Mouse (Mus musculus) thymus, postnatal 14 days (tissue): Measurements from ENCODE around the gene Smarca1.

Experiments
- DNase-seq: peaks from one replicate; pipeline ENCODE4 v3.0.0; 2021

Smarca1 gene

DNA sequence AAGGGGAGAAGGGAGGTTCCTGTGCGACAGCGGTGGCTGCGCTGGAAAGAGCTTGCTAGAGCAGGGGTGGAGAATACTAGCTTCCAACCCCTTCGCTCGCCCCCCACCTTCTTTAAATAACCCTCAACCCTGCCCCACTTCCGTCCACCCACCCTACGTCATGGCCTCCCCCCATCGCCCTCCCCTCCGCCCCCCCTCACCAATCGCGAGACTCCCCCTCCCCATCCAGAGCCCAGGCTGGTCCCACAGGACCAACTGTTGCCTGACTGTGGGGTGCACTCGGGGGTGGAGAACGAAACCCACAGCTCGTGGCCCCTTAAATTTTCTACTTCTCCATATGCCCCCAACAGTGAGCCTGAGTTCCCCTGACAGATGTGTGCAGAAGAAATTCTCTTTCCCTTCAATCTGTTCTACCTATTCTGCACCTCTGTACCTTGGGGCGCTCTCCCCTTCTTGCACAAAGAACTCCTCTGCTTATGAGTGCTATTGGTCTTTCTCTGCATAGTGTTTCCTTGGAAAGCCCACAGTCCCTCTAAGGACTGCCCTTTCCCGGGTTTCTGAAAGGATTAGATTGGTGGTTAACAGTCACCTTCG lies at the start of gene Smarca1:
Gene Smarca1, minus strand, starts transcription at position 544 of the 594 bp plus-strand sequence.
- no peak for DNase-seq

DNA sequence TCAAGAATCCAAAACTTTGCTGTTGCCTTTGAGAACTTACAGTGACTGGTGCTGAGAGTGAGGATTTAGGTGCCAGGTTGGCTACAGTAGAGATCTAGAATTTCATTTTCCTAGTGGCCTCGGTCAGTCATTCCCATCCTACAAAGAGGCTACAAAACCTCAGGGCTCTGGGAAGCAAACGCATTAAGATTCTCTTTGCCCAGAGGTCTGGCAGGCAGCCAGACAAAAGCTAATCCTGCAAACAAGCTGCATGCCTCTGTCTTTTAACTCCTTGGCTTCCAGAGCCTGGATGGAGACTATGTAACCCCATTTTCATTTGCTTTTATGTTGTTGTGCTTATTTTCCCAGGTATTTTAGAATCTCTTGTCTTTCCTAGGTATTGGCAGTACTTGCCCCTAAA lies 45.0 kb upstream of the Smarca1 start:
- no peak for DNase-seq

DNA sequence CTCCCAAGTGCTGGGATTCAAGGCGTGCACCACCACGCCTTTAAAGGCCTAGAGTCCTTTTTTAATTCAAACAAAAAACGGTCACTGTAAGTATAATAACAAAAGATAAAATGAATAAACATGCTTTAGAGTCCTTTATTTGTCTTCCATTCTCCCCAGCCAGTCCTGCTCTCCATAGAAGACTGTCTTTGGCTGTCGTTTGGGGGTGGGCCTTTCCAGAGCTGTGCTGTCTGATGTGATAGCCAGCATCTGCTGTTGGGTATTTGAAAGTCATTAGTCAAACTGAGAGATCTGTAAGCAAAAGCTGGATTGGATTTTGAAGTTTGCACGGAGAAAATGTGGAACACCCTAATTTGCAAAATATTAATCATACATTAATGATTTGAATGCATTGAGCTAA lies 44.1 kb upstream of the Smarca1 start:
- DNase-seq, result no peak

DNA sequence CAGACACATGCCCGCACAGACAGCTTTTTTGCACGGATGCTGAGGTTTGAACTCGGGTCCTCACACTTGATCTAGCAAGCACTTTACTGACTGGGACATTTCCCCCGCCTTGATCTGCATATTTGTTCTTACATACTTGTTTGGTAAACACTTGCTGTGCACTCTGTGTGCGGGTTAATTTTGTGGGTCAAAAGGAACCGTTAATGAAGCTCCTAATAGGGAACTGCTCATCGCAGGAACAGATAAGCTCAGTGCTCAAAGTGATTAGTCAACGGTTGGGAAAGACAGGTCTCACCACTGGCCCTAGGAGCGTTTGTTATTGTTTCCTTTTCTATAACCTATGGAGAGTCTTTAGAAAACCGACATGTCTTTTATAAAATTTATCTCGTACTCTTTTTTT lies 41.6 kb upstream of the Smarca1 start:
- DNase-seq, result no peak

DNA sequence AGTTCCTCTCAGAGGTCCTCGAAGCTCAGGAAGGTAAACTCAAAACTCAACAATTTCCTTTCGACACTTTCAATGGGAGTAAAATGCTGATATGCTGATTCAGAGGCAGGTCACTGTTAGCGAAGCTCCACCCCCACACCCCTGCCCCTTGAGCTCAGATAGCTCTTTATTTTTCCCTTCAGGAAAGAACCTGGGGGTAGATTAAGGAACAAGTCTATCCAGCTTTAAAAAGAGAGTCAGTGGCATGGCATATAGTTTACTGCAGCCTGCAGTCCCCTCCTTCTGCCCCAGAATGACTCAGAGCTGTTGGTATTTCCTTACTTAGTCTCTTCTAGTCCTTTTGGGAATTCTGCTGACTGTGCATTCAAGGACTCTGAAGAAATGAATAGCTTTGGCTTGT lies 37.7 kb upstream of the Smarca1 start:
- DNase-seq, result no peak

DNA sequence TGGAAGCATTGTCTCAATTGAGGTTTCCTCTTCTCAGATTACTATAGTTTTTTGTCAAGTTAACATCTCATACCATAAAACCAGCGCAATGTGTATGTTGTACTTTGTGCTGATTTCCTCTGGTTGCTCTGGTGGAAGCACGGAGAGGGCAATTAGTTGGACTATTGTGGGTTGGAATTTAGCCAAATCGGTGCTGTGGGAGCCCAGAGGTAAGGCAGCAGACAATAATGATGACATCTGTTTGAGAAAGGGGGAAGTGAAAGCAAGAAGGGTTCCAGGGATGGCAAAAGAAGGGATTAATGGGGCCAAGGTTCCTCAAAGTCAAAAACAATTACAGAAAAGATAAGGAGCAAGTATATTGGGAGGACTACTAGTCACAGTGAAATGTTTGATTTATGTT lies 35.2 kb upstream of the Smarca1 start:
- no peak for DNase-seq

DNA sequence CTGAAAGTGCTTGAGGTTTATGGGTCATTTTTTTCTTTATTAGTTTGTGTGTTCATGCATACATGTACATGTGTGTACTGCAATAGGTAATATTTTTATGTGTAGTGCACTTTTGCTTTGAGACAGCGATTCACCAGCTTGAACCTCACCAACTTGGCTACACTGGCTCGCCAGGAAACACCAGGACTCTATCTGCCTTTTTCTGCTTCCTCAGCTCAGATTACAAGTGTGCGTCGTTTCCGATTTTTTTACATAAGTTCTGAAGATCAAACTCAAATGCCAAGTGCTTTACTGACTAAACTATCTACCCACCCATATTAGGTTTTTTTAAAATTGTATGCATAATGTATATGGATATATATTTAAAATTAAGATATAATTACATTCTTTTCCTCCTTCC lies 27.8 kb upstream of the Smarca1 start:
- DNase-seq, result no peak

DNA sequence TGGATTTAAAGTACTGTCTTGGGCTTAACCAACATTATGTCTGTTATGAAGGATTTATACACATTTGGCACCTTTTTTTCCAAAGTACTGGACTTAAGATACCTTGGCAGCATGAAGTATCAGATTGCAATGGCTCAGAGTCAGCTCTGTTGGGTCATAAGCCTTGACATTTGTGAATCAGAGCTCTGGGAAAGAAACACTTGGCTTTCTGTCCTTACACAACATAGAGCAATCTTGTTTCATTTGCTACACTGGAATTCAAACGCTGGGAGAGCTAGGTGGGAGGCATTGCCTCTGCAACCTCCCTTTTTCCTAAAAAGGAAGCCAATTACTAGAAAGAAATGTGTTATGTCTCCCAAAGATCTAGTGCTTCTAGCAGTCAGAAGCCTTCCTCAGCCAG lies 24.1 kb upstream of the Smarca1 start:
- DNase-seq, result no peak

DNA sequence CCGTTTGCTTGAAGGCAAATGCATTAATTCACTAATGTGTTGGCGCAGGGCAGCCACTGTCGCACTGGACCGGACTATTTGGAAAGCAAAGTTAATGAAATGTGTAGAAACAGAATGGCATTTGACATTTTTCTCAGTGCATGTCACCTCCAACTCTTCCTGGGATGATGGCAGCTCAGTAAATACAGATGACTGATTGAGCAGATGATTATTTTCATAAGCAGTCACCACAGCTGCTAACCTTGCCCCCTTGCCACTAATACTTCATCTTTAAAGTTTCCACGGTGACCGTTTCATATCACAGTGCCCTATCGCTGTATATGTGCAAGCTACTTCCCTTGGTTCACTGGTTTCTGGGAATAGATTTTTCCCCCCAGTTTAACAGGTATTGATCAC lies 20.8 kb upstream of the Smarca1 start:
- DNase-seq, result no peak

DNA sequence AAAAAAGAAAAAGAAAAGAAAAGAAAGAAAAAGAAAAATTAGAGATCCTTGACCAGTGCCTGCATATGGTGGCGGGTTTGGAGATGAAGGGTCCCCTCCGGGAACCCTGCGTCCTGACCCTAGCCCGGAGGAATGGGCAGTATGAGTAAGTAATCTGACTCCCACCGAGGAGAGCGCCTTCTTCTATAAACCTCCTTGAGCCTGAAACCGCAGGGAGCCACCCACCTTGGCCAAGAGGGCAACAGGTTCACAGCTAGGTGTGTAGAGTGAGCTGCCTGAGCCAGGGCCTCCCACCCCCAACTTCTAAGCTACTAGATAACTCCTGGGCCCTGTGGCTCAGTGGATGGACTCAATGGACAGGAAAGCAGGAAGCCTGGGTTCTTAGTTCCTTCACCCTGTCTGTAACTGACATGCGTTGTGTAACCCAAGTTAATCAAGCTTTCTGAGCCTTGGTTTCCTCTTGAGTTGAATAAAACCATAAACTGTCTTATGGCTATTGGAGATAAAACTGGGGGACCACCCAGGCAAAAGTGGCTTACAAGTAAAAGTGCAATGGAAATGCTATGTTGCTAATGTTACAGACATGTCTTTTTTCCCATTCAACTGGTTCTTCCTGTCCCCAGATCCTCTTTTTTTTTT lies 20.2 kb upstream of the Smarca1 start:
- peak; percentile 9 for DNase-seq

DNA sequence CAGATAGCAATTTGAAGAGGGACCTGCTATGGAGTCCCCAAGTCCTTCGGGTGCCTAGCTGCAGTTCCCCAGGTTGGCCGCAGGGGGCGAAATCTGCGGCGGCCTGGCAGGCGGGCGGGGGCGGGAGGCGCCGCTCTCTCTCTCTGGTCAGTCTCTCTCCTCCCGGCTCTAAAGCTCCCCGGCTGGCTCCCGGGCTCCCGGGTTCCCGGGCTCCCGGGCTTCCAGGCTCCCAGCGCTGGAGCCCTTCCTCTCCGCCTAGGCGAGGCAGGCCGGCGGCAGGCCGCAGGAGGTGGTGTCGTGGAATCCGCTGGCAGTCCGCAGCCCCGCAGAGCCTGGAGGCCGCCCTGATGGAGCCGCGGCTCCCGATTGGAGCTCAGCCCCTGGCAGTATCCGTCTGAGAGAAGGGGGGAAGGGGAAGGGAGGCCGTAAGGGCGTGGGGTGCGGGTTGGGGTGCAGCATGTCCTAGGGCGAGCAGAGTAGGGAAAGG lies 19.6 kb upstream of the Smarca1 start, which contains the start of gene Ocrl:
Gene Ocrl, plus strand, starts transcription at position 82 of the 487 bp plus-strand sequence.
- peak; percentile 72 for DNase-seq

DNA sequence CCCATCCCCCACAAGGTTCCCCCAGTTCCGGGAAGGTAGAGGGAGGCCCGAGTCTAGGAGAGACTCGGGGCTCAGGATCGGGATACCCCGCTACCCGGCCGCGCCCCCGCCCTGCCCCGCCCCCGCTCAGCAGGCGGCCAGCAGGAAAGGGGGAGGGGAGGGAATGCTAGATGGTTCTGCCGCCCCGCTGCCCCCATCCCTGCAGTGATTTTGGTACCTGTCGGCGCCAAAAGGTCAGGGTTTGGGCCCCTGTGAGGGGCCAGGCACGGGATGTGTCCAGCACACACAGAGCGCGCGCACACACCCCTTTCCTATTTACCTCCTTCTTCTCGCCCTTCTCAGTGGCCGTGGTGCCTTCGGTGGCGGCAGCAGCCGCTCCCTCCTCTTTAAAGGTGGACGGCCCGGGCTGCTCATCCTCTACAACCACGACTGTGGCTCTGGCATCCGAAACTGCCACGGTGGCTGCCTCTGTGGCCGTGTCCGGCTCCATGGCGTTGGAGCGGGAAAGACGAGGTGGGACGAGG lies 805 bp downstream of the Smarca1 start:
- DNase-seq, result no peak

DNA sequence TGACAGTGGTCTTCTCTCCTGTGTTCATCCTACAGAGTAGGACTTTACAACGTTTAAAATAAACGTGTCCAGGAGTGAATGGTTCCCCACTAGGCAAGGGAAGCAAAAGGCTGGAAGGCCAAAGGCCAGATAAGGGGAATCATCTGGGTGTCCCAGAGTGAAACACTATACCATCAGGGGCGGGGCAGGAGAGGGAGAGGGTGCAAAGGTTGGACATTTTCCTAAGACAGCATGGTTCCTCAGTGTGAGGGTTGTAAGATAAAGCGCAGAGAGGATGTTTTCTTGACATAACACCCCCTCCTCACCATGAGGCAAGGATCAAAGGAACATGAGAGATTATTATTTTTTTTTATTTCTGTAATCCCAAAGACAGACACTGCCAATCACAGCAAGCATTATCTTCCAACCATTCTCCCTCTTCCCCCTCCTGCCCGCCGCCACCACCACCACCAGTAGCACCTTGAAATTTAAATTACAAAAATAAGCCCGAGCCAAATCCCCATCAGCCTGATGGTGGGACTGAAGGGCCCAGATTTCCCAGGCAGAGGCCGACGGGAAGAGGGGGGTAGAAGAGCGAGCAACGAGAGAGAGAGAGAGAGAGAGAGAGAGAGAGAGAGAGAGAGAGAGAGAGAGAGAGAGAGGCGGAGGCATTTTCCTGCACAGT lies 1.4 kb downstream of the Smarca1 start:
- DNase-seq, result no peak

DNA sequence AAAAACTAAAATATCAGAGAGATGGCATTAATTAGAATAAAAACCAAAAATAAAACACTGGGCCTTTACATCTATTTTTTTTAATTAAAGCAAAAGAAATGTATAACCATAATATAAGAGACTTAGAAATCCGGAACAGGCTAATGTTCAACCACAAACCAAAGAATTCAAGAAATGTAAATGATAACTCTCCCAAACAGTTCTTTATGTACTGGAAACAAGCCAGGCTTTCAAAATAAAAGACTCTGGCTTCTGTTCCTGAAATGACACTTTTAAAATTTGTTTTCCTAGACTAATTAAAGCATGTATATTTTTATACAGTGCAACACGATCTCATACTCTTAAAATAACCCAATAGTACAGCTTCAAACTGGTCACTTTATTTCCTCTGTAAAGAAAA lies 5.4 kb downstream of the Smarca1 start:
- DNase-seq, result no peak

DNA sequence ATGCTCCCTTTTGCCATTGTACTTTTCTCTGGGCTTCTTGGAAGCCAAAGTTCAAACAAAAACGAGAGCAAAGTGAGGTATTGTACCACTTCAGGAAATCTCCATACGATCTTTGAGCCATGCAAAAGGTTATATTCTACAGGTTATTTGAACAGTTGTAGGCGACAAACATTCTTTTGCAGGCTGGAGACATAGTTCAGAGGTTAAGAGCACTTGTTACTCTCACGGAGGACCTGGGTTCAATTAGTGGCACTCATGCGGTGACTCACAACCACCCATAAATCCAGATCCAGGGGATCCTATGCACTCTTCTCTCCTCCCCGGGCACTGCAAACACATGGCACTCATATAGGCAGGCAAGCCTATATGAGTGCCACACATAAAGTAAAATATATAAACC lies 10.0 kb downstream of the Smarca1 start:
- no peak for DNase-seq

DNA sequence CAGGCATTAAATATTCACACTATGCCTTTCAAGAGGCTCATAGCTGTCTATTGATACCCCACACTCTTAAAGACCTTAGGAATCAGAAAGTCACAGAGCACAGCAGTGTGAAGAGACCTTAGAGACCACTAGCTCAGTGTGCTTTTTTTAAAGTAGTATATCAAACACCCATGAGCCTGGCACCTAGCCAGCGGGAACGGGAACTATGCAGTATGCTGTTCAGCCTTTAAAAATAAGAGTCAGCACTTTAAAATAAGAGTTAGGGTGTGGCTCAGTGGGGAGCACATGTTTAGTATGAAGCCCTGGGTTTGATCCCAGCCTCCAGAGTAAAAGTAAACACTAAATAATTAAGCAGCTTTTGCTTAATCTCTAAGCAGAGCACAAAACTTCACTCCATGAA lies 12.7 kb downstream of the Smarca1 start:
- DNase-seq, result no peak

DNA sequence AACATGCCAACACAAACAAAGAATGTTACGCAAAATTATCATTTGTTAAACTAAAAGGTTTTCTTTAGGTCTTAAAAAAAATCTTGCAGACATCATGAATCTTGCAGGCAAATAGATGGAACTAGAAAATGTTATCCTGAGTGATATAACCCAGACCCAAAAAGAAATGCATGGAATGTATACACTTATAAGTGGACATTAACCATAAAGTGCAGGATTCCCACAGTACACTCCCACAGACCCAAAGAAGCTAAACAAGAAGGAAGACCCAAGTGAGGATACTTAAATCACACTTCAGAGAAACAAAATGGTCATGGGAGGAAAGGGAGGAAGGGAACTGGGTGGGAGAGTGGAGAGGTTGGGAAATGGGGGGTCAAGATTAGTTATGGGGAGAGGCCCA lies 34.2 kb downstream of the Smarca1 start:
- no peak for DNase-seq

DNA sequence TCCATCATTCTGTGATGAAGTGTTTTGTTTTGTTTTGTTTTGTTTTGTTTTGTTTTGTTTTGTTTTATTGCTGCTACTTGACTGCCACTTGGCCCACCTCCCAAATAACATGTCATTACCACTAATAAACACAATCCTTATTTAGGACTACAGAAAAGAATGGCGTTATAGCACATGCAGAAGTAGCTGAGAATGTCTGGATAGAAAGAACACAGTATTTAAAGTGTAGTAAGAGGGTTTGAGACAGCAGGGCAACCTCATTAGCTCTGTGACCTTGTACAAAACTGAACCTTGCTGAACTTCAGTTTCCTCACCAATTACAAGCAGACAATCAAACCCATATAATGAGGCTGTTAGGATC lies 57.0 kb downstream of the Smarca1 start:
- no peak for DNase-seq

DNA sequence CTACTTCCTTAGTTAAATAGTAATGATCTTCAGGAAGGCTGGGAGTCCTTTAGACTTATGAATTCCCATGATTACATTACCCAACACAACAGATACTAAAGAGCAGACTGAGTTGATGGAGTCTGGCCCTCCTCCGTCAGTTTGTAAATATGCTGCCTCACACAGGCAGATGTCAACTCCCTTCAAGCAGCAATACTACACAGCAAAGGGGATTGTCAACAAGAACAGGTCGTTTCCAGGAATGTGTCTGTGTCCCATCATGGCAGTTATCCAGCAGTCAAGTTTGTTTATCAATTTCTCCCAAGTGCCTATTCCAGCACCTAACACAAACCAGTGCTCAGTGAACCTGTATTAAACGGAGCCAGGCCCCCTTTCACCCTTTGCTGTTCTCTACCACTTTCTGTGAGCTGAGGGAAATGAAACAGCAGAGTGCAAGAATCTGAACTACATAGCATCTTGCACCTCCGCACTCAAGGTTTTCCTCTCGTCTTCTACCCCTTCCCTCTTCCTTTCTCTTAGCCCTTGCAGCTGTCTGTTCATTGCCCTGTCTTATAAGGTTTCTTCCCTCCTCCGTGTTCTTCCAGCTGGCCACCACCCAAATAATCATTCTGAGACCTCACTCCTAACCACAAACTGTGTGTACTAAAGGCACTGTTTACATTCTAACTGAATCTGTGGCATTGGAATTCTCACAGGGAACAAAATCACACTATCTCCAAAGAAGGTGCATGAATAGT lies 57.5 kb downstream of the Smarca1 start:
- no peak for DNase-seq

DNA sequence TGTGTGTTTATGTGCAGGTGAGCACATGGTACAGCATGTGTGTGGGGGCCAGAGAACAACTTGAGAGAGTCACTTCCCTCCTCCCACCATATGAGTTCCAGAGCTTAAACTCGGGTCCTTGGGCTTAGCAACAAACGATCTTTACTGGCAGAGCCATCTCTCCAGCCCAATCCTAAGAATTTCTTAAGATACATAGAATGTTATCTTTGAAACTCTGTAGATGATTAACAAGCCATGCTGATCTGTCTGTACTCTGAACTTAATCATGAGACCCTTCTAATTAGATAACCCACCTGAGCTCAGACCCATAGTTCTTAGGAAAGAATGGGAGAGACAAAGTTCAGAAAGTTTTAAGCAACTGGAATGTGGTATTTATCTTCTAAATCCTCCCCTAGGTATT lies 59.3 kb downstream of the Smarca1 start:
- no peak for DNase-seq

DNA sequence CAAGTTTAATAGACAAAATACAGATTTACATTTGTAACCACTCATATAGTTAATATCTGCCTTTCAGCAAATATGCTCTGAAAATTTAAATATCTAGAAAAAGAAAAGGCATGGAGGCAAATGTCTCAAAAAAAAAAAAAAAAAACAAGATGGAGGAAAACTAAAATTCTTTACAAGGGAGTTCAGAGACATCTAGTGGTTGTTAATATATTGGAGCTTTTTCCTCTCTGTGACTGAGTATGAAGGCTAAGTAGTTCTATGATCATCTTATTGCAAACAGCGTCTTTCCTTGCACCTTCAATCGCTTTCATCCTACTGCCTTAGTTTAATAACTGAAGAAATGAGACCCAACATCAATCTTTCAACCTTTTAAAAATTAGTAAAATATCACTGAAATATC lies 72.2 kb downstream of the Smarca1 start:
- DNase-seq, result no peak

DNA sequence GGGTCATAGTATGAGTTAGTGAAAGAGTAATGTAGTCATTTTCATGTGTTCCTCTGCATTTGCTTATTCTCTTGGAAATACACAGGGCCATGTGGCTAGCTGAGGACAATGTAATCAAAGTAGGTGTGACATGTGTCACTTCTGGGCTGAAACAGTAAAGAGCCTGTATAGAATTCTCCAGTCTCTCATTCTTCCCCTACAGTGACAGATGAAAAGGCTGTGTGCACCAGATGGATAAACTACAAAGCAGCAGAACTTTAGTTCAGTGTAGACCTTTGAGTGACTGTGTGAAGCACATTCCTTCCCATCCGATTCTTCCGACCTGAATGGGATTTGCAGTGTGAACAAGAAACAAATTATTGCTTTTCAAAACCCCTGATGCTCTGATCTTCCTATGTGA lies 84.1 kb downstream of the Smarca1 start:
- DNase-seq, result no peak

DNA sequence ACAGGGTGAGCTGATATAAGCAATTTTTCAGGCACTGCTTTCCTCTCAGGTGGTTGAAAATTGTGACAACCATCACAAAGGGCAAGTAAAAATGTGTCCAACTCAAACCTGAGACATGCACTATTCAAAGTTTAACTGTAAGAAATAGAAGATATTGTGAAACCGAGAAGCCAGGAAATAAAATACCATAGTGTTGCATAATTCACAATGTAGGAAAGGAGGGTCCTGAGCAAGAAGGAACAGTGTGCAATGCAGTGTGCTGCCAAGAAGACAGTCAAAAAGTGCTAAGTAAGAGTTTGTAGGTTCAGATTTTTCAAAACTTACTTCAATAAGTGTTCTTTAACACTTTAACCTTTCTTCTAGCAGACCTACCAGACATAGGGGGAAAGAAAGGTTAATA lies 128.3 kb downstream of the Smarca1 start:
- no peak for DNase-seq

DNA sequence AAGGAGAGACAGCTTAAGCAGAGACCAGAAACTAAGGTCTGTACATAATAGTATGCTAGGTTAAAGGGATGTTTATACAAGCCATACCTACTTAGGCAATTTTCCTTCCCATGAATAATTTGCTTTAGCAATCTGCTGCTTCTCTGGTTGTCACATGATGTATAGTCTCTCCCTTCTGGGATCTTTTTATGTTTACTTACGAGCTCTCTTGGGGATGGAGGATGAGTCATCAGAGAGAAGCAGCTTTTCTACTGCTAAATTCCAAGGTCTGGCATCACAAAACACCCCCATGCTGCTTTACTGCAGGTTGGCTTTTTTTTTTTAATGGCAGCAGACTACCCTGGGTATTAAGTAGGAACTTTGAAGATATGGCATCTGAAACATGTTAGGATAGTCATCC lies 132.6 kb downstream of the Smarca1 start:
- no peak for DNase-seq
